Mouse (Mus musculus) heart, postnatal 14 days (tissue): ENCODE measurements at regions not wholly inside any gene's neighbourhood (a gene's known extent, or its start where the extent isn't known, plus 50 kb on each side); places are given as distances from the start of the nearest gene placed in this dataset.
"Not testable (repeated sequence)": the region's sequence is repeated elsewhere in the genome, so short reads cannot be mapped to it uniquely, and the experiment has no call there.

Source experiments
- DNase-seq, 2 experiments: peaks; one replicate each; pipeline ENCODE4 v3.0.0; 2021 to 2022
- intact Hi-C: fragments of 180-260 bp; cut with DNase I; formaldehyde crosslinking; loops from one replicate; pipeline ENCODE4 v1.15.1; 2025

- intact Hi-C loops, result no loop called here
Measured at GRCm38 (mm10) chr8:18021196-18021595, 956.9 kb downstream of the Defb40 start.

GRCm38 (mm10) chr8:18007567-18007966, 970.5 kb downstream of the Defb40 start:
- no peak for DNase-seq
- intact Hi-C loops, result no loop called here

More at GRCm38 (mm10) chr8:18021196-18021595, 956.9 kb downstream of the Defb40 start:
- no peak for DNase-seq

- intact Hi-C loops, result no loop called here
- DNase-seq, result no peak
Measured at GRCm38 (mm10) chr8:18005660-18006059, 972.4 kb downstream of the Defb40 start.

DNA sequence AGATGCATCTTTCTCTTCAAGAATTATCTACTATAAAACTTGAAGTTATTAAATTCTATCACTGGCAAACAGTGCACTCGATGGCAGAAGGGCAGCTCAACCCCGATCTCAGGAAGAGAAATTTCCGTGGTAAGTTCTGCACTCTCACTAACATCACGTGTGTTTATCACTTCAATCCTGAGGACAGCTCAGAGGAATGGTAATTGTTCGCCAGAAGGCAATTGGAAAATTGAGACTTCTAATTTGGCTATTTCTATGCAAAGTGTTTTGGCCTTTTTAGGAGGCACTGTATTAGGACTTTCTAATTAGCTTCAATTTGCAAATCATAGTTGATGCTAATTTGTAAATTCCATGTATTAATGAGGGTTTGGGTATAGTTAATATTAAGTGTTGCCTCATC, 977.3 kb downstream of the Defb40 start:
- intact Hi-C loops, result no loop called here
- no peak for DNase-seq

GRCm38 (mm10) chr8:17984779-17985178, 993.3 kb downstream of the Defb40 start:
- intact Hi-C loops, result no loop called here
- no peak for DNase-seq

- intact Hi-C loops, result no loop called here
- no peak for DNase-seq
Measured at GRCm38 (mm10) chr8:17948848-17949247, 1029.2 kb downstream of the Defb40 start.

DNA sequence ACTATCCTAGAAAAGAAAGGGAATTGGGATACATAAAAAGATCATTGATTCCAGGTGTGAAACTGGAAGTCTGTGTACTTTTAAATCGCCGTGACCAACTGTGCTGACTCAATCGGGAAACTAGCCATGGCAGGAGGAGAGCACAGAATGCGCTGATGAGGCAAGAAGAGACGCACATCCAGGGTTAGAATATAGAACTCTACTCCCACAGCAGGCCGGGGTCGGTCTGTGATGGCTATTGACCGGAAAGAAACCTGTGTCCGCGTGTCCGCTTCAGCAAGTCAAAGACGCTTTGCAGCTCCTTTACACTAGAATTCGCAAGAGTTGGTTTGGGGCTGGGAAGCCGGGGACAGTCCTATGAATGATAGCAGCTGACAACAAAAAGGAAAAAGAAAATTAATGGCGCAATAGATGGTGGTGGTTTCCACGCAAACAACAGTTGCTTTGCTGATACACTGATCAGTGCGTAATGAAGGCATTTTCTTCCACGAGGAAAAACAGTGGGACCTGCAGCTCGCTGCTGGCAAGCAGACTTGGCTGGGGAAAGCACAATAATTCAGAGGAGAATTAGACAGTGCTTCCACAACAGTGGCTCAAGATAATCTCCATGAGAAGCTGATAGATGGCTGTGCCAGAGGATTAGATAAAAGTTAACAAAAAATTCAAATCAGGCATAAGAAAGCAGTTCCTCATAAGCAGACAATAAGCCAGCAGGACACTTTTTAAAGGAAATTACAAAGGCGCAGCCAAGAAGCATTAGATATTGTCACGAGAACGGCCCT, 1029.8 kb downstream of the Defb40 start:
- DNase-seq, result no peak
- intact Hi-C loops, result no loop called here

DNA sequence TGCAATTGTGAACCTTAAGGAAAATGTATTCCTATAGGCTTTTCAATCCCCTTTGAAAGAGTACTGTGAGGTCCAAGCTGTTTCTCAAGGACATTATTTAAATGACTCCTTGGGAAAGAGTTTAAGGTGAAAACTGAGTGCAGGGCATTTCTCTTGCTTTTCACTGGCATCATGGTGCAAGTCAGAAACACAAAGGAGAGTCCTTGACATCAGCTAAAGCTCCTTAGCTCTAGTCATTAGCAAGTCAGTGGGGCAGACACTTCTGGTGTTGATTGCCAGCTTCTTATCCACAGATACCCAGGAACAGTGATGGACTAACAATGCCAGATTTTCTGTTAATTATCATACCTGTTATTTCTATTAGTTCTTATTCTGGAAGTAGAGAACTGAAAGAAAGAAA, 1043.4 kb downstream of the Defb40 start:
- DNase-seq, result no peak
- intact Hi-C loops, result no loop called here

DNA sequence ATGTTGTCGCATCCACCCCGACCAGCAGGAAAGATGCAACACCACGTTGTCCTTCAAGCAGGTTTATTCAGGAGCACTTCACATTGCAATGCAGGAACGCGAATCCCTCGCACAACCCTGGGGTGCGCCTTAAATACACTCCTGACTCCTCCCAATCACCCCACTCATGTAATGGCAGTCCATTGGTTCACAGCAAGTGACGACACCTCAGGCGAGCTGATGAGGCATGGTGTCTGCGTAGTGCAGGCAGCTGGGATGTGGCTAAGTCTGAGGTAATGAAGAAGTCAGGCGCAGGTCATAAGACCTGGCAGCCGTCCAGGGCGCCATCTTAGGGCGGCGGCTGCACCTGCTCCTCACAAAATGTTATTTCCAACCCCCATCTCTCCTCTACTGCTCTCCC, 1068.7 kb downstream of the Defb40 start:
- no peak for DNase-seq
- intact Hi-C loops, result no loop called here

DNA sequence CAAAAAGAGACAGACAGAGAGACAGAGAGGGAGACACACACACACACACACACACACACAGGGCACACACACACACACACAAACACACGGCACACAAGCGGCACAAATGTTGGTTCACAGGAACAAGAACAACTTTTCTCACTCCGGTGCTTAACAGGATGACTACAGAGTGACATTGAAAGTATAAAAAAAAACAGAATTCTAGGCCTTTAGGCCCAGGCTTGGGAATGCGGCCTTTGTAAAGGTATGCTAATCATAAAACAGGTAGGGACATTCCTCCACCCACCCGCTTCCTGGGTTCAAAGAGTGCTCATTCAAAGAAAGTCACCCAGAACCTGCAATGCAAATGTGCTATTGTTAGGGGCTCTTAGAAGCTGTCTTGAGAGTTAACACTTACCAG, 1089.5 kb downstream of the Defb40 start:
- DNase-seq, intact Hi-C loops: not testable (repeated sequence)

DNA sequence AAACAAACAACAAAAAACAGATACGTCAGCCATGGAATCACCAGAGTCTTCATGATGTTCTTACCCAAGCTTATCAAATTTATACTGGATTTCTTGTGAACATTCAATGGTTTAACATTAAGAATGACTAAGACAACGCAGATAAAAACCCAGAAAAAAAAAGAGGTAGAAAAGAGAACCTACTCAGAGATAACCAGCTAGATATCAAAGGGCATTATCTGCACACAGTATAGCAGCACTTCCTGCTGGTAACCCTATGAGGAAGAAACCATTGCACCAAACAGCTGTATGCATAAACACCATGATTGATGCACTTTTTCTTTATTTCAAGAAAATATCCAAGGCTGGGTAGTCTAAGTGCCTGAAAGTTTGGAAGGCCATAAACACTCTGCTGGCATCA, 1114.7 kb downstream of the Defb40 start:
- no peak for DNase-seq
- intact Hi-C loops, result no loop called here
